Mouse (Mus musculus) liver, adult 2 months (tissue): ENCODE measurements around the gene Ccni. TPM values are rescaled to one million over a fixed set of nuclear protein-coding genes. Genes with fewer than 3 reads are reported as not detected.
A peak's percentile ranks its signal among the peaks of the same experiment; 100 is the strongest.

Source experiments
- DNase-seq: peaks from one replicate; pipeline ENCODE4 v3.0.0-alpha.2; 2011; ENCODE audit warnings: low read depth, low spot score; ENCODE audit errors: extremely low read depth
- H3K27ac ChIP-seq: fragments of 200-500 bp; replicated peaks from 2 replicates; pipeline ENCODE4 v1.5.1; 2012; ENCODE audit warnings: low read depth, mild to moderate bottlenecking, control low read depth, inconsistent platforms, low read length; ENCODE audit not compliant: insufficient read depth
- H3K27me3 ChIP-seq: fragments of 200-500 bp; 2 replicates; pipeline ENCODE4 v1.6.1; 2012; ENCODE audit warnings: mild to moderate bottlenecking, moderate library complexity, low read length, inconsistent platforms; ENCODE audit not compliant: control insufficient read depth, insufficient read depth
- H3K36me3 ChIP-seq: fragments of 200-500 bp; 2 replicates; pipeline ENCODE4 v1.6.1; 2012; ENCODE audit warnings: low read length, inconsistent platforms; ENCODE audit not compliant: control insufficient read depth, insufficient read depth
- H3K4me1 ChIP-seq: fragments of 200-500 bp; 2 replicates; pipeline ENCODE4 v1.6.1; 2011; ENCODE audit warnings: low read length; ENCODE audit not compliant: control insufficient read depth, insufficient read depth
- H3K4me3 ChIP-seq: fragments of 200-500 bp; 2 replicates; pipeline ENCODE4 v1.5.1; 2011; ENCODE audit warnings: low read depth, mild to moderate bottlenecking, control low read depth, low read length, moderate library complexity; ENCODE audit not compliant: insufficient read depth
- H3K79me2 ChIP-seq: fragments of 200-500 bp; 2 replicates; pipeline ENCODE4 v1.6.1; 2012; ENCODE audit warnings: inconsistent platforms, mild to moderate bottlenecking, low read length, moderate library complexity; ENCODE audit not compliant: control insufficient read depth, insufficient read depth
- H3K9ac ChIP-seq: fragments of 200-500 bp; 2 replicates; pipeline ENCODE4 v1.6.1; 2012; ENCODE audit warnings: low read depth, mild to moderate bottlenecking, control low read depth, inconsistent platforms, low read length
- CTCF ChIP-seq: fragments of 200-500 bp; IDR thresholded peaks from 2 replicates; pipeline ENCODE4 v1.5.1; 2011; ENCODE audit warnings: low read depth, low read length, control low read depth
- POLR2A ChIP-seq: fragments of 200-500 bp; IDR thresholded peaks from 2 replicates; pipeline ENCODE4 v1.6.1; 2011; ENCODE audit warnings: low read length, control low read depth; ENCODE audit not compliant: insufficient read depth; ENCODE audit errors: extremely low read depth
- WGBS: fragments of 180-500 bp; shearing (Covaris S2); methylation state at CpG from one replicate; pipeline ENCODE4 v1.1.7; 2018; 5-methylcytosine and 5-hydroxymethylcytosine counted together
- polyA plus RNA-seq: library from polyadenylated mRNA; depleted of rRNA; stranded (reverse); fragments of >200 nt; gene quantifications from 2 replicates; pipeline ENCODE4 v1.2.3, GENCODE M21; 2012
- total RNA-seq: library from RNA; depleted of rRNA; stranded (reverse); fragments of >200 nt; gene quantifications from 2 replicates; pipeline ENCODE4 v1.2.3, GENCODE M21; 2014

The Ccni gene
- total and polyA plus RNA-seq, 2 experiments = 56.4 to 68.0 TPM

DNA sequence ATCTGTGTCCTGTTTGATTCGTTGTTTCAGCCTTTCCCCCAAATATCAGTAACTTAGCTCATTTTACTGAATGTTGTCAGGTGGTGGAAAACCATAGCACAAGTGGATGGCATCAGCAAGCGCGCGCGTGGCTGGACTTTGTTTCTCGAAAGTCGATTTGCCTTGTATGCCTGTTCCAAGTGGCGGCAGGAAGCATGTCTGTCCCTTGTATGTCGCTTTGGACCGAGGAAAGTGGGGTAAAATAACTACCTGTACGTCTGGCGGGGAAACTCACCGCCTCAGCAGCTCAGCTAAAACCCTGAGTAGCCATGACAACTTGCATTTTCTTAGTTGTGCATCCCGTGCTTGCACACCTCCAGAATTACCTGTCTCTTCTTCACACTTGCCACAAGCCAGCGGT is 34.9 kb downstream of the Ccni start:
- Histone ChIP-seq H3K9ac (no peak overlapping the region), H3K36me3 (peaks cover 9% of the 10 kb centered on the region; the same call in 1 of the 2 replicates), H3K27ac (no peak overlapping the region), H3K27me3 (no peaks in the 10 kb centered on the region), H3K79me2 (no peaks in the 10 kb centered on the region), H3K4me3 (no peak overlapping the region), H3K4me1 (no peaks in the 10 kb centered on the region)
- 96% methylated on average over 15 of the region's 15 CpGs for WGBS
- TF ChIP-seq POLR2A = no peak
- no peak for TF ChIP-seq CTCF
- DNase-seq = no peak

DNA sequence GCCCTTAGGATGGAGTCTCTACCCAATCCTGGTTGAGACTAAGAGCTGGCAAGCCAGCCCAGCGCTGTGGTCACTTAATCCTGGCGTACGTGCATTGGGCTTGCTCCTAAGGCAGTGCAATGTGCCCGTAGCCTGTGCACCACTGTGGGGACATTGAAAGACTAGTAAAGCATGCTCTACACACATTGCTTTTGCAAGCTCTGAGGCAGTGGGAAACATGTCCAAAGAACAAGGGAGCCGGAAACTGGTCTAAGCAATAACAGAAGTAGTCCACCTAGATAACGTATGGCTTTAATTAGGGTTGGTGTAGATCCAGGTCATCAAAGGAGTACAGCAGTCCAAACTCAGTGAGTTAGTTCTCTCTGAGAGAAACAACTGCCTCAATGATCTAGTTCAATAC is 37.6 kb downstream of the Ccni start:
- Histone ChIP-seq H3K79me2 (no peaks in the 10 kb centered on the region), H3K4me3 (no peak overlapping the region), H3K27ac (no peak overlapping the region), H3K27me3 (no peaks in the 10 kb centered on the region), H3K9ac (no peak overlapping the region), H3K4me1 (no peaks in the 10 kb centered on the region), H3K36me3 (peaks cover 13% of the 10 kb centered on the region; the same call in 1 of the 2 replicates)
- WGBS = 96% methylated on average over 6 of the region's 6 CpGs
- DNase-seq = no peak
- TF ChIP-seq POLR2A (no peak), CTCF (no peak)

DNA sequence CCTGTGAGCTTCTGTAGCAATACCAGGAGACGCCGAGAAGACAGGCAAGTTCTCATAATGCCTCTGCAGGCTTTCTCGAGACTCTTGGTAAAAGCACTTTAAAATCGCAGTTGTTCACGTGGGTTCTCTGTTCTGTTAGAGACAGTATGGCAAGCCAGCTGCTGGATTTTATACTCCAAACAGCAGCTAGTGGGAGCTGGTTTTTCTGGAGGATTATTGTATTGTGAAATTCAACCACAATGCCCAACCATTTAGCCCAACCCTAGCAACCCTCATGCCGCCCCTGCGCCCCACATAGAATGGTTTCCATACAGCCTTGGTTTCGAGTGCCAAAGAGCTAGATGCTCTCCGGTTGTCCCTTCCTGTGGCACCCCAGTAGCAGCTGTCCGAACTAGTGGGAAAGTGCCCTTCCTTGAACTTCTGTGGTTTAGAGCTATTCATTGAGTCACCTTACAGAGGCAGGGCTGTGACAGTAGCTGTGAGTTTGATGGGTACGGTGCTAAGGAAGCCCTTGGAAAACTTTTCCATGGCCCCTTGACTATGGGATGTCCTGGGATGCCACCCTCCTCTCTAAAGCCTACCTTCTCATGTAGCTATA is 38.3 kb downstream of the Ccni start:
- WGBS = 89% methylated on average over 11 of the region's 11 CpGs
- peaks cover 11% of the 10 kb centered on the region; the same call in 1 of the 2 replicates for H3K36me3 ChIP-seq
- H3K79me2 ChIP-seq = no peaks in the 10 kb centered on the region
- H3K4me1 ChIP-seq = no peaks in the 10 kb centered on the region
- DNase-seq = no peak
- TF ChIP-seq CTCF (no peak), POLR2A (no peak)
- no peak overlapping the region for H3K4me3 ChIP-seq
- no peak overlapping the region for H3K27ac ChIP-seq
- no peak overlapping the region for H3K9ac ChIP-seq
- H3K27me3 ChIP-seq = no peaks in the 10 kb centered on the region

DNA sequence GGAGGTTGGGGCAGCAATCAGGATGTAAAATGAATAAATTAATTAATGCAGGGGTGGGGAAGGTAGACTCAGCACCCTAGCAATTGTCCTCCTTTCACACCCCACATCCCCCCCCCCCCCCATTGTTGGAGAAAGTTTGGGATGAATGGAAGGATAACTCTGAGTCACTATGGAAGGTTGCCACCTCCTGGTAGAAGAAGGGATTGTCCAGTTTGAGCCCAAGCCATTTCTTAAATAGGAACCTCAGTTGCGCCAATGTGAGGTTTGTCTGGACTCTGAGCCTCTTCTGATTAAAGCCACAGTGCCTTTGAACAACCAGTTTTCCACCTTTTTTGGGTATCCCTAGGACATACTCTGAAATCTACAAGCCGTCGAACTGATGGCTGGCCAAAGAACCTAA is 42.8 kb downstream of the Ccni start:
- H3K4me1 ChIP-seq = no peaks in the 10 kb centered on the region
- H3K9ac ChIP-seq = no peak overlapping the region
- TF ChIP-seq POLR2A = no peak
- peak; percentile 61 for TF ChIP-seq CTCF
- DNase-seq = peak; percentile 48
- H3K27ac ChIP-seq = no peak overlapping the region
- H3K27me3 ChIP-seq = no peaks in the 10 kb centered on the region
- H3K36me3 ChIP-seq = peaks cover 12% of the 10 kb centered on the region; the same call in 1 of the 2 replicates
- no peak overlapping the region for H3K4me3 ChIP-seq
- H3K79me2 ChIP-seq = no peaks in the 10 kb centered on the region
- 68% methylated on average over 3 of the region's 3 CpGs for WGBS

DNA sequence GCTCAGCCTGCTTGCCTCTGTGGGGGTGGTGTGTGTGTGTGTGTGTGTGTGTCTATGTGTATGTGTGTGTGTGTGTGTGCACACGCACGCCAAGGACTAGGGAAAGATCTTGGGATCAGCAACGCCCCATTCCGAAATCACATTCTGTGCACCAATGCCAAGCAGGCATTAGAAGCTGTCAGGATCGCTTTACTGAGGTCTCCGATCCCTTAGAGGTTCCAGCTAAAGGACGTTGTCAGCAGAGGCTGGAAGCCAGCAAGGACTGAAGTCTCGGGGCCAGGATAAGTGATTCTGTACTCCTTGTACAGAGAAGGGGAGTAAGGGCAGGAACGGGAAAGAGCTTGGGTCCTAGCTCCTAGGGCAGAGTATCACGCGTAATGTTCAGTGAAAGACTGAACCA is 51.9 kb downstream of the Ccni start:
- H3K4me1 ChIP-seq = peaks cover 5% of the 10 kb centered on the region; the same call in 1 of the 2 replicates
- no peaks in the 10 kb centered on the region for H3K27me3 ChIP-seq
- no peak overlapping the region for H3K27ac ChIP-seq
- peaks cover 5% of the 10 kb centered on the region; the same call in 1 of the 2 replicates for H3K36me3 ChIP-seq
- no peak overlapping the region for H3K9ac ChIP-seq
- TF ChIP-seq POLR2A (no peak), CTCF (no peak)
- 89% methylated on average over 11 of the region's 11 CpGs for WGBS
- no peaks in the 10 kb centered on the region for H3K79me2 ChIP-seq
- no peak overlapping the region for H3K4me3 ChIP-seq
- no peak for DNase-seq

DNA sequence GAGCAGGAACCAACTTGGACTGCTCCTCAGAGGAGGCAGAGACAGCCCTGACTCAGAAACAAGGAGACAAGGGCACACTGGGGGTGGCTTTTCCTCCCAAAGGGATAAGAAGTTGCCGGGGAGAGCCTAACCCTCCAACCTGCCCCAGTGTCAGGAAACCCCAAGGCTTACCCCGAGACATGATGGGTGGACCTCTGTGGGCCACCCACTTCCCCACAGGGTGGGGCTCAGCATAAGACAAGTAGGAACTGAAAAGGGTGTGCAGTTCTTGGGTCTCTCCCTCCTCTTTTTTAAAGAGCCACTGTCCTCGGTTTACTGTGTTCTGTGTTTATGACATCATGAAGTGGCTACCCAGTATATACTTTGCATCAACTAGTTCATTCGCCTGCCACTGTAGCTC is 53.8 kb downstream of the Ccni start:
- TF ChIP-seq POLR2A = no peak
- no peak overlapping the region for H3K27ac ChIP-seq
- H3K9ac ChIP-seq = no peak overlapping the region
- no peak for DNase-seq
- H3K4me1 ChIP-seq = peaks cover 5% of the 10 kb centered on the region; the same call in 1 of the 2 replicates
- no peaks in the 10 kb centered on the region for H3K27me3 ChIP-seq
- H3K4me3 ChIP-seq = no peak overlapping the region
- peaks cover 5% of the 10 kb centered on the region; the same call in 1 of the 2 replicates for H3K36me3 ChIP-seq
- 81% methylated on average over 4 of the region's 4 CpGs for WGBS
- no peaks in the 10 kb centered on the region for H3K79me2 ChIP-seq
